Mouse (Mus musculus) cerebellum, adult 18-20 months (tissue): ENCODE results near the gene Slain2.
"Not testable (repeated sequence)": the region's sequence is repeated elsewhere in the genome, so short reads cannot be mapped to it uniquely, and the experiment has no call there.

Source experiments
- DNase-seq, 2 experiments: peaks; one replicate each; pipeline ENCODE4 v3.0.0; 2021

The Slain2 gene

DNA sequence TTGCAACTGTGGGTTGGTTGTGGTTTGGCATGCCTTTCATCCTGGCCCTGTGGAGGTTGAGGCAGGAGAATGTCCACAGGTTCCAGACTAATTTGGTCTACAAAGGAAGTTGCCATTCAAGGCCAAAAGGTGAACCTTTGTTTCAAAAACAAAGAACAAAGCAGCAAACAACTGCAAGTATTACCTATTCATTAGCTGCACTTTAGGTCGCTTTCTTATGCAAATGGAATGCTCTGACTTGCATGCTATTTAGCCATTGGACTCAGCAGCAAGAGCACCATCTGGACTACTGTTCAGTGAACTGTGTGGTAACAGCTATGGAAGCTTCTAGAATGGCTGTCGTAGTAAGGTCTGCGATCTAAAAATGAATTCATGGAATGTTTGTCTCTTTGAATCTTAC lies 11.8 kb upstream of the Slain2 start:
- no peak for DNase-seq

DNA sequence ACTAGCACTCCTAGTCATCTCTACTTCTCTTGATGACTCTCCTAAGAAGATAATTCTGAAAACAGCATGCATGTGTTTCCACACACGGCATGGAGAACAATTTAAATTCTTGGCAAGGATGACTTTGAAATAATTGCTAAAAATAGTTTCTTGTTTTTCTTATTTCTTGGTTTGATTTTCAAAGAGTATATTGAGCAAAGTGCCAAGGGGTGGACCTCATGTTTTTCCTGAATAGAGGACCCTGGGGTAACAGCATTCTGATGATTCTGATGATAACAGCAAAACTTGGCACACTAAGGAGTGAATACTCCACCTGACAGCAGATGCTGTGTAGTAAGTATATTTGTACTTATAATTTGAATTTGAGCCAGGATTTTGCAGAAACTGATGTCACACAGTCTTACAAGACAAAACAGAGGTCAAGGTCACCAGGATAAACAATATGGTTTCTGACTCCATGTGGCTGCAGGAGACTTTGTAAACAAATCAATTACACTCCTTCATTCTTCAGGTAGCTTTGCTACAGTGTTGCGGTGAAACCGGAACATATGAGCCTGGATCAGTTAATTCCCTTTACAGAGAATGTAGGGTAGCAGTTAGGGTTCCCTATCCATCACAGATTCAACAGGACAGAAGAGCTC lies 11.1 kb upstream of the Slain2 start:
- DNase-seq: no peak

DNA sequence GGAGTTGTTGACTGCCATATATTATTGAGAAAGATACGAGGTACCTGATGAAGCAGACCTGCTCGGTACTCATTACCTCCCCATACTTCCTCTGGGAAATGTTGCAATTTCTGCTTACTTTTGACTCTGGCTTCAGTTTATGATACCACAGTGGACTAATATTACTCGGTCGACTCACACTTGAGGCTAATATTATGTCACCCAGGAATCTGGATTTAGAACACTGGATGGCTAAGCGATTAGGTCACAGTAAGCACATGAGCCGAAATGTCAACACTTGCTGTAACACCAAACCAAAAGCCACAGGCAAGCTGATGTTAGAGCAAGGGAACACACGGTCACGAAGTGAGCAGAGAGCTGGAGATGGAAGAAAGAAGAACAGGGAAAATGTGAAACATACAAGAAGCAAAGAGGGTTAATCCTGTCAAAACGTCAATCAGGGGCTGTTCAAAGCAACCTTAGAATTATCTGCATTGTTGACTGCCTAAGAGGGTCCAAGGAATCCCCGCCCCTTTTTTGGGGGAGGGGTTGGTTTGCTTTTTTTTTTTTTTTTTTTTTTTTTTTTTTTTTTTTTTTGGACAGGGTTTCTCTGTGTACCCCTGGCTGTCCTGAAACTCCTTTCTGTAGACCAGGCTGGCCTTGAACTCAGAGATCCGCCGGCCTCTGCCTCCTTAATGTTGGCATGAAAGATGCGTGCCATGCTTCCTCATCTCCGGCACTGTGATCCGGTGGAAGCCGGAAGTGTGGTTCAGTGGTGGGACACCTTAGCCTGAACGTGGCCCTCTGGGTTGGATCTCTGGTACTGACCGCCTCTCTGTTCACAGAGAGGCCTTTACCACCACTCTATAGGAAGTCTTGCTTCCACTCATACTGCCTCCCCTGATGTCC lies 9.0 kb upstream of the Slain2 start:
- DNase-seq: no peak

DNA sequence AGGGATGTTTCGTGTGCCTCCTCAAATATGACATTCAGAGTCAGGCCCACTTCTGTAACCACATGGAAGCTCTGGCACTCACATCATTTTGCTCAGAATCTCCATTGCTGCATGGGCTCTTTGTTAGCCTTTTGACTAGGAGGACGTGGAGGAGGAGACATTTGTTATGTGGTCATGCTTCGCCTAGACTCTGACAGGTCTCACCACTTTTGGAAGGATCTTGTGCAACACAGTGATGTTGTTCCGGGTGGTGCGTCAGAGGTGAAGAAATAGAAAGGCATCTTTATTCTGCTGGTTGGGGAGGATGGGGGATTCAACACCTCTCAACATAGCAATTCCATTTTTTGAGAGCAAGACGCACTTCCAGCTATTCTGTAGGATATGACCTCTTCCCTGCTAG lies 6.7 kb upstream of the Slain2 start:
- DNase-seq: no peak

DNA sequence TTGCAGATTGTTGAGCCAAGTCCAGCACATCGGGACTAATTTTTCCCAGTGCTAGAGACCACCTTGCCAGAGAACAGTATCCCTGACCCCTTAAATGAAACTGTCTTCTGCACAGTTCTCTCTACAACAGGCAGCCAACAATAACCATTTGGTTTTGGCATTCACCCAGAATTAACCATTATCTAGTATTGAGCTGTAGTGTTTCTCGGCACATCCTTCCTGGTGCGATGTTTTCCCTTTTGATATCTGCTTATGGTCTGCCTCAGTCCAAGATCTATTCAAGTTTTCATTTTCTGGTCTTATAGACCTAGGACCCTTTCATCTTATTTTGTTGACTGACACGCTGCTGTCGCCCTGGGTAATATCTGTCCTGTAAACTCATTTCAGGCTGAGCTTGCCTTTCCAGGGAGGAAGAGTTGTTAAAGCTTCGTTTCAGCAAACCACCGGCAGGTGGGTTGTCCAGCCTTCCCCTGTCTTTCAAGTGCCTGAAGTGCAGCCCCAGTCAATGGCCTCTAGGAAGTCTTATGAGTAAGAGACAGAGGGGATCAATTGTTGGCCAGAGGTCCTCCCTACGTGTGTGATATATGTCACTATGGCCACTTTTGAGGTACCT lies 5.7 kb upstream of the Slain2 start:
- DNase-seq: no peak

DNA sequence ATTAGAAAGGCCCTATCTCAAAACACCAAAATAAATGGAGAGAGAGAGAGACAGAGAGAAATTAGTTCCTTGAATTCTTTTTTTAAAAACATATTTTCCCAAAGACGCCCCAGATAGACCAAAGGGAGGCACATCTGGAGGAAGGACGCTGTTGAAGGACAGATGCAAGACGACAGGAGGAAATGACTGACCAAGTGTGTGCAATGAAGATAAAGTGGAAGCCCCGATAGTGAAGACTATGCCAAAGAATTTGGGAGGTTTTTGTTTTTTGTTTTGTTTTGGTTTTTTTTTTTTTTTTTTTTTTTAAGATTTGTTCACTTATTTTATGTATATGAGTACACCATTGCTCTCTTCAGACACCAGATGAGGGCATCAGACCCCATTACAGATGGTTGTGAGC lies 4.7 kb upstream of the Slain2 start:
- DNase-seq: no peak

DNA sequence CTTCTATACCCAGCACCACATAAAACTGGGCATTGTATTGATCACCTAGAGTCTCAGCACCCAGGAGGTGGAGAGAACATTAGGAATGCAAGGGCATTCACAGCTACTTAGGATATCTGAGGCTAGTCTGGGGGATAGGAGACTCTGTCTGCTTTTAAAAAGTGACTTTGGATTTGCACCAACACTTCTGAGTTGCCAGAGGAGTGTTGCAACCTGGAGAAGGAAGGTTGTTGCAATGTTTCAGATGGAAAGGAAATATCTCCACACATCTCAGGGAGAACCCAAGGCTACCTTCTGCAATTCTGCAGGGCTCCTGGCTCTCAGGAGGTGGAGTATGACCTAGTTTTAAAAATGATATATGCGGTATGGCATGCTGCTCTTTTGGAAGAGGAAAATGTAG lies 3.7 kb upstream of the Slain2 start:
- DNase-seq: no peak

DNA sequence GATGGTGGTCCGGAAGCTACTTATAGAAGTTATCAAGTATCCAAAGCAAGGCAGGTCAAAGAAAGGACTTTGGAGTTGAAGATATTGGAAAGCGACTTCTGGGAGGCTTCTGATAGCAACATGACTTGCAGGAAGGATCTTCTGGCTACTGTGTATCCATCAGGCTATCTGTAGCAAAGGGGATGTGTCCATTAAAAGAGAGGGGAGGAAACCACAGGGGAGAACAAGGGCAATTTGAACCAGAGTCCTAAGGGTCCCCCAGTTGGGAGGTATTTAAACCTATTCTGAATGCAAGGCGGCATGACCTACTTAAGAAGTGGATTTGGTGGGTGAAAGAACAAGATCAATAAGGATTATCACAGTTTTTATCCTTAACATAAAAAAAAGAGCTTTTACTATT lies 2.8 kb upstream of the Slain2 start:
- DNase-seq: no peak

DNA sequence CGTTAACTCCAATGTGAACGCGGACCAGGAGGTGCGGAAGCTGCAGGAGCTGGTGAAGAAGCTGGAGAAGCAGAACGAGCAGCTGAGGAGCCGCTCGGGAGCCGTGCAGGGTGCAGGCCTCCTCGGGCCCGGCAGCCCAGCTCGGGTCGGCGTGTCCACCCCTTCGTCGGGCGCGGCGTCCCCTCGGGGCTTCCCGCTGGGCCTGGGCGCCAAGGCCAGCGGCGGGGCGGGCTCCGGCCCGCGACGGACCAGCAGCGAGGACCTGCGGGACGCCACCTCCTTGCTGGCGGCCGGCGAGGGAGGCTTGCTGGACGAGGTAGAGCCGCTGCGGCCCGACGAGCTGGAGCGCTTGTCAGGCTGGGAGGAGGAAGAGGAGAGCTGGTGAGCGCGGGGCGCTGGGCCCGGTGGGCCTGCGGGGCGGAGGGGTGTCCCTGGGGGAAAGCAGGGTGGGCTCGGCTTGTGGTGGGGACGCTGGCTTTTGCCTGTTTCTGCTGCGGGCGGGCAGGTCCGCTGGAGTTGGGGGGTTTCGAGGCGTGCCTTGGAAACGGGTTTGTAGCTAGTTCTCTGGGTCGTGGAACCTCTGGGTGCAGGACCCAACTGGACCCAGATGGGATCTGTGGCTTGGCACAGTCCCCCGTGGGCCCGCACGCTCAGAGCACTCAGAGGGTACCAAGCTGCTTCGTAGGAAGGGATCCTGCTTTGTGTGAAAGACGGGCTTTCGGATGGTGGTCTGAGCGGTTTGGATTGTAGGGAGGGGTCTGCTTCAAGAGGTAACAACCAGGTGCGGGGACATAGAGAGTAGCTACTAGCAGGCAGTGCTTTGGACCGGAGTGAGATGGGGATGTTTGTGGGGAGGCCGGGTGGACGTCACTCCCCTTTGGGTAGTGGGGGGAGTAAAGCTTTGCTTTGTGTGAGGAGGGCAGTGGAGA lies 793 bp downstream of the Slain2 start:
- DNase-seq: peak in 1 of 2 experiments; percentile 47

DNA sequence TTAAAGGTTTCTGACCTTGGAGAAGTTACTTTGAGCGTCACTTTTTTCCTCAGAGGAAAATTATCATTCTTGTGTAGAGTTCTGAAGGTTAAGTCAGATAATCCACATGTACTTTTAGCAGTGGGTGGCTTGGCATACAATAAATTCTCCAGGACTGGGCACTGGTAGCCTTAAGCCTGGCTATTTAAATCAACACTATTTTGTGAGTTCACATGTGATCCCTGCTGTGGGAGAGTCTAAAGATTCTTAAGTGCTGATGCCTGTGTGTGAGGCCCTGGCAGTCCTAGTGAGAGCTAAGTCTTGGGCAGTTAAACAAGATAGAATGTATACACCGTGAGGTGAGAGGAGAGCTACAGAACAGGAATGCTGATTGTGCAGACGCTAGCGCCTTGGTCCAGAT lies 1.9 kb downstream of the Slain2 start:
- DNase-seq: no peak

DNA sequence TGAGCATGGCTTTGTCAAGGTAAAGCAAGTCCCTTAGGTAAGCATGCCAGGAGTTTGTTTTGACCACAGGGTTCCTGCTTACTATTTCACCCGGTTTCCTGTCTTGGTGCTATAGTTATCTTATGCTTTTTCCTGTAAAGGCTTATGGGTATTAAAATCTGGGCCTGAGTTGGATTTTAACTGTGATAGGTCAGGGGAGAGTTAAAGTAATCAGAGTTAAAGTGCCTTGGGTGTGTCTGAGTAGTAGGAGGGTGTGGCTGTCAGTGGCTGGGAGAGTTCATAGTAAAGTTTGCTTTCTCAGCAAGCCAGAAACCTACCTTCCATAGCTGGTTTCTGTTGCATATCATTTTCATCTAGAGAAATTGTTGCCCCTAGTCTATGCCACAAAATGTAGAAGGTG lies 2.7 kb downstream of the Slain2 start:
- DNase-seq: no peak

DNA sequence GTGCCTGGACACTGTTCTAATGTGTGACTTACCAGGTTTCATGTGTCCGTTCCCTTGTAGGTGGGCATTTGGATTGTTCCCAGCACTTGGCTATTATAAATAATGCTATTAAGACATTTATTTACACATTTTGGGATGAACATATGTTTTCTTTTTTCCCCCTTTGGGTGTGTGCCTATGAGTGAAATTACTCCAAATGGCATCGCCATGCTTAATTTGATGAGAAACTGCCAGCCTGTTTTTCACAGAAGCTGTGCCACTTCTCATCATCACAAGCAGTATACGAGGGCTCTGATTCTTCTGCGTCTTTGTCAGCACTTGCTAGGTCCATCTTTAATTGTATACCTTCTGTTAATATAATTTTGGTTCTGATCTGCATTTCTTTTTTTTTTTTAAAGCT lies 6.3 kb downstream of the Slain2 start:
- no peak for DNase-seq

DNA sequence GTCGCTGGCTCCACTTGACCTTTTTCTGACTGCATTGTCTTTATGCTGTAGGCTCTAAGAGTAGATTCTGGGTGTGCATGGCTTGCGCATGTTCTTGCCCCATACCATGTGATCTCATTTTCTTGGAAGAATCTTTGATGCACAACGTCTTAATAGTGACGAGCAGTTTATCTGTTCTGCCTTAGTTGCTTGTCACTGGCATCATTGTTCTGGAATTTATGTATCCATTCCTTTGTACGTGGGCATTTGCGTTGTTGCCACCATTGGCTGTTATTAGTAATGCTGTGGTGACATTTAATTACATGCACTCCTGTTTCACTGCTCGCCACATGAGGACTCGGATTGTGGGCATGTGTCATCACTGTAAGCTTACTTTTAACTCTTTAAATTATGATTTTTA lies 7.1 kb downstream of the Slain2 start:
- DNase-seq: no peak

DNA sequence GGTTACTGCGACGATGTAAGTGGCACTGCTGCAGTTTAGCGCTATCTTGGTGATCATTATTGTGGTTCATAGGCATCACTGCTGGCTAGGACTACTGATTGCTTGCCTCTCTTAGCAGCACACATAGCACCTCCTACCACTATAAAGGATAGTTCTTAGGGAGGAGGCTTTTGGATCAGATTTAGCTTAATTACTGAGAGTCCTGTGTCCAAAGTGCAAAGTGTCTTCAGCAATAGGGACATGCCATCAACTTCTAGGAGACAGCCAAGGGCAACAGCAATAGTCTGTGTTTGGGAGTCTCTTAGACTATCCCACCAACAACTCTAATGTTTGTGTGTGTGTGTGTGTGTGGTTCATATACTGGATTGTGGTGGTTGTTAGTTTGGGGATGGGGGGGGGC lies 8.7 kb downstream of the Slain2 start:
- DNase-seq: no peak

DNA sequence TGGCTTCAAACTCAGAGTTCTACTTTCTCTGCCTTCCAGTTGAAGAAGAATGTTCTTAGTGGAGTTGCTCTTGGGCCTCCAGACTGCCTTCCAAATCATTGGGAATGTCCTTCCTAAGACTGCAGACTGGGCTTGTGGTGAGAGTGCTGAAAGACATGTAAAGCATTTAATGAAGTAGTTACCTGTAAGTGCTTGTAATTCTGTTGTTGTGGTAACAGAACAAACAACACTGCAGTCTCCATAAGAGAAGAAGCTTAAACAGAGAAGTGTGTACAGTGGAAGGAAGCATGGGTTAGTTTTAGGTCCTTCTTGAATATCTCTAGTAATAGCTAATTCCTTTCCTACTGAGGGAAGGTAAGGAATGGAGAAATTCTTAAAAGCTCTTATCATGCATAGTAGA lies 13.0 kb downstream of the Slain2 start:
- DNase-seq: no peak

DNA sequence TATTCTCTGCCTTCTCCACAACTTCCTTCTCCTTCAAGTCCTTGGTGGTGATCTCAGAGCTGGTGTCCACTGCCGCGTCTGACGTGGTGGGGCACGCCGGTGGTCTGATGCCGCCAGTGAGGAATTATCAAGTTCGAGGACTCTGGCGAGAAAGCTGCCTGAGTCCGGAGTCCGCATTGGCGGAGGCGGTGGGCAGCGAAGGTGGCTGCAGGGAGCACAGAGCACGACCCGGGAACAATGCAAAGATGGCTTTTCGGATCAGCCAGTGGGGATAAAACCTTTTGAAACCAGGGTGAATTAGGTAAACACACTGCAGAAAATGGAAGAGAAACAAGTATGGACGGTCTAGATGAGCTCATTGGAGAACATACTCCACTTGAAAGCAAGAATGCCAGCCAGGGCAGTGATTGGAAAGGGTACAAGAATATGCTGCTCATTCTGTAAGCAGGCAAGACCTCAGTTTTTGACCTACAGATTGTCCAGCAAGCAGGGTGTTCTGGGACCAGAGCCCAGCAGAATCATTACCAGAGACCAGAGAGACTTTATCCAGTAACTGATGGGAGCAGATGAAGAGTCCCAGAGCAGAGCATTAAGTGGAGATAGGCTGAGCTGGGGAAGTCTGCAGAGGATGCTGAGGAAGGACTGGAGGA lies 19.0 kb downstream of the Slain2 start:
- no peak for DNase-seq

DNA sequence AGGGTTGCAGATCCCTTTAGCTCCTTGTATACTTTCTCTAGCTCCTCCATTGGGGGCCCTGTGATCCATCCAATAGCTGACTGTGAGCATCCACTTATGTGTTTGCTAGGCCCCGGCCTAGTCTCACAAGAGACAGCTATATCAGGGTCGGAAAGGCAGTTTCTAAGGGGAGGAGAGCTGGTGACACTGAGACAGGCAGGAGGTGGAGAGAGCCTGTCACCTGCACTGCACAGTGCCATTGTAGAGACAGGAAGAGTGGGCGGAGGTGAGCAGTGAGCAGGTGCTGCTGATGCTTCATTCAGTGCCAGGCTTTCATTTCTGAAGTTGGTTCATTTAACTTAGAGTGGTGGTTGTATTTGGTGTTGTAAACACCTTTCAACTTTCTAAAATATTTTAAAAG lies 24.3 kb downstream of the Slain2 start:
- DNase-seq: not testable (repeated sequence)

DNA sequence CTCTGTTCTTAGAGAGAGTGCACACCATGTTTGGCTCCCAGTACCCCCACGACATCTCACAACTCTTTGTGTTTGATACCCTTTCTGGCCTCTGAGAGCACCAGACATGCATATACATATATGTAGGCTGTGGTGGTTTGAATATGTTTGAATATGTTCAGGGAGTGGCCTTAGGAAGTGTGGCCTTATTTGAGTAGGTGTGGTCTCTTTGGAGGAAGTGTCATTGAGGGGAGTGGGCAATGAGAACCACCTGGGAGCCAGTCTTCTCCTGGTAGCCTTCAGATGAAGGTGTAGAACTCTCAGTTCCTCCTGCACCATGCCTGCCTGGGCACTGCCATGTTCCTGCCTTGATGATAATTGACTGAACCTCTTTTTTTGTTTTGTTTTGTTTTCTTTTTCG lies 25.2 kb downstream of the Slain2 start:
- DNase-seq: no peak

DNA sequence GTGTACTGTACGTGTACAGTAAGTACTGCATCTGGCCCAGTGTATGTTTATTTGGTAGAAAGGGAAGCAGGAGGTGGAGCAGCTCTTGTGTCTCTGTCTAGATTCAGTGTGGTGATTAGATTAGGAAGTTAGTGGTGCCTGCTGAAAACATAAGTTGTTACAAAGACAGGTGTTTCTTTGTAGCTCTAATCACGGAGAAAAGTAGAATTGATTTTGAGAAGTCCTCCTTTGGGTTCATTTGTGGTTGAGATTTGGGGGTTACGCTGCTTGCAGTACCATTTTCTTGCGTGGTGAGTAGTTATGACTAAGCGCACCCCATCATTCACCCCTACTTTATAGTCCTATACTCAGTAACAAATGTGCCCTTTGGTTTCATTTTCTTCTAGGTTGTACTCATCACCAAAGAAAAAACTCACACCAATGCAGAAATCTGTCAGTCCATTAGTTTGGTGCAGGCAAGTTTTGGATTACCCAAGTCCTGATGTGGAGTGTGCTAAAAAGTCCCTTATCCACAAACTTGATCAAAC lies 26.9 kb downstream of the Slain2 start:
- DNase-seq: no peak

DNA sequence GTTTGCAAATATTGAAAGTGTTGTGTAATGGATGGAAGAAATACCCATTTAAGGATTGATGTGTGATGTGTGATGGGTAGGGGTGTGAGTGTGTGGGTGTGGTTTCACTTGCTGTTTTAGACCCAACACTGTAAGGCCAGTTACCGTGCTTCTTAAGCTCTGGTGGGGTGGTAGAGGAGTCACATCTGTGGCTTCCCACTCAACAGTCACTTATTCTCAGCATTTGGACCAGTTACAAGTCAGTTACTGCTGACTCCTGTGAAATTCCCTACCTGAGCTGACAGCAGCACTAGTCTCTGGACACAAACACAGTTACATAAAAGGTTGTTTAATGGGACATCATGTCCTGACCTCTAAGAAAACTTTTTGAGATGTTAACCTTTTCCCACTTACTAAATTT lies 34.0 kb downstream of the Slain2 start:
- no peak for DNase-seq

DNA sequence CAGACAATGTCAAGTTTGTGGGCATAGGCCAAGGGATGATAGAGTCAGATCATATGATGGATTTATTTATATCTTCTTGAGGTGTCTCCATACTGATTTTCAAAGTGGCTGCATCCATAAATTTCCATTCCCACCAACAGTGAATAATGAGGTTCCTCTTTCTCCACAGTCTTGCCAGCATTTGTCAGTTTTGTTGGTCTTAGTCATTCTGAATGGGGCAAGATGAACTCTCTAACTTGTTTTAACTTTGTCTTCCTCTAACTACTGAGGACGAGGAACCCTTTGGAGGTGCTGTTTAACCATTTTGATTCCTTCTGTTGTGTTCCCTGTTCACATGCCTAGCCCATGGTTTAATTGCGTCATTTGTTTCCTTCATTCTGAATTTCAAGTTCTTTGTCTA lies 36.1 kb downstream of the Slain2 start:
- no peak for DNase-seq

DNA sequence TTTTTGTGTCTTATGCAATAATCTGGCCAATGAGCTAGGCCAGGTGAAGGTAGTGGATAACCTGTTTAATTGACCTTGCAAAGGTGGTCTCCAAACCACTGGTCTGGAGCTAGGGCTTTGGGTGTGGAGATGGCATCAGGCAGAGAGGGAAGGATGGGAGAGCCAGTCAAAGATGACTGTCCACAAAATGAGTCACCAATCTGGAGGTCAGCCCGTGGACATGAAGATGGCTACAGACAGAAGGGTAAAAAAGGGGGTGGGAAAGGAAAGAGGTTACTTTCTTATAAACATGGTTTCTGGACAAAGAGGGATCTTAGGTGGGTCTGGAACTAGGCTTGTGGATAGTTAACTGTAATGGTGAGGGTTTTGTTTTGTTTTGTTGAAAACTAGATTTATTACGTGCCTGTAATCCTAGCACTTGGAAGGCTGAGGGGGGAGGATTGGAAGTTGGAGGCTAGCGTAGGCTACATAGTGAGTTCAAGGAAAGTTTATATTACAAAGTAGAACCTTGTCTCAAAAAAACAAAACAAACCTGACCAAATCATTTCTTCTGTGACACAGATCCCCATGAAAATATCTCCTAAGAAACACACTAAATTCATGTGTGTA lies 40.0 kb downstream of the Slain2 start:
- no peak for DNase-seq
